Mouse (Mus musculus) layer of hippocampus, adult 18-20 months (tissue): ENCODE data around the gene Cfap100. TPM values are rescaled to one million over a fixed set of nuclear protein-coding genes. Genes with fewer than 3 reads are reported as not detected.

Experiments used
- DNase-seq, 2 experiments: peaks; one replicate each; pipeline ENCODE4 v3.0.0; 2022; ENCODE audit warnings: low spot score in 2 of 2
- long read RNA-seq: library from polyadenylated mRNA; stranded (forward); transcript quantifications from one replicate; pipeline ENCODE4 v2.0.0, GENCODE M21; 2021
- total RNA-seq, 2 experiments: library from RNA; stranded (reverse); gene quantifications; 2 replicates each; pipeline ENCODE4 v1.2.3; 2021

Gene Cfap100
- 10 to 100 TPM; 12.6 to 19.4 TPM for total RNA-seq
- long read RNA-seq, partial matches to known transcripts = 1 of 9 reads
- long read RNA-seq, other reads (novel, unspliced or antisense) = 6 of 9 reads

GRCm38 (mm10) chr6:90428380-90428974, at the start of gene Cfap100:
Cfap100 (minus strand) TSS chr6:90428797.
- DNase-seq = peak; percentile 60 to 83

- peak in 1 of 2 experiments; percentile 38 for DNase-seq
Measured at GRCm38 (mm10) chr6:90476941-90477518, 48.4 kb upstream of the Cfap100 start.

GRCm38 (mm10) chr6:90475854-90476212, 47.2 kb upstream of the Cfap100 start:
- DNase-seq = no peak

DNA sequence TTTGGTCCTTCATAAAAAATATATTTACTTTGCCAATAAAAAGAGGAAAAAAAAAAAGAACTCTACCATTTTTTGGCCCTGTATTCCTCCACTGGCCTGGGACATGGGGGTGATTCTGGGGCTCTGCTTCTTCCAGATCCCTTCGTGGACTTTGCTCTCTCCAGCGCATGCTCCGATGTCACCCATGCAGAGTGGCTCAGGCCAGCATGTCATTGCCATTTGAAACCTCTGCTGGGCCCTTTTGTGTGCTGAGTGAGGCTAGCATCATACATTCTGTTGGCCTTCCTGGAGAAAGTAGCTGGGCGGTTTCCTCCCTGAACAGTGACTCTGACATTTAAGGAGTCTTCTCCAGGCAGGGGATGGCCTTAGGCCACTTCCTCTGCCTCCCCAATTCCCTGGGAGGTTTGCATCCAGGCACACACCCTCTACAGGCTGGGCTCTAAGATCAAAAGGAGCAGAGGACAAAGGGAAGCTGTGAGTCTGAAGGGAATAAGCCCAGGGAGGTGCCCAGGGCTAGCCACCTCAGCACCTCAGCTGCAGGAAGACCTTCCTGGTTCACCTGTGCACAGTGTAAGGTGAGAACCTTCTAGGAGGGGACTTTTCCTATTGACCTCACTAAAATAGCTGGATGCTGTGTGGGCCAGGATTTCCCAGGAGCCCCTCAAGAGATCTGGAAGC, 46.7 kb upstream of the Cfap100 start:
- DNase-seq = no peak

DNA sequence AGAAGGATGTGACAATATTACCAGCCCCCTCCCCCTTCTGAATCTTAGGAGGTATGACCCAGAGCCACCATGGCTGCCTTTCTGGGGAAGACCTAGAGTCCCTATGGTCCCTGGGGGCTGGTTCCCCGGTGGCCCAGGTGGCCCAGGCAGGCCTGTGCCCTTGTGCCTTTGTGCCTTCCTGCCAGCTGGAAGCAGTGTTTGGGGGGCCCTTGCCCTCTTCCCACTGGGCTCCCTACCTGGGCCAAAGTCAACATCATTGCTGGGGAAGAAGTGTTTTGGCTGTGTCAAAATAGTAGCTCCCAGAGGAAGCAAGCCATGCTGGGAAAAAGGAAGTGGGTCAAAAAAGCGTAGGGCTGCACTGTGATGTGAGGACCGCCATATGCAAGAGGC, 45.8 kb upstream of the Cfap100 start:
- no peak for DNase-seq

DNA sequence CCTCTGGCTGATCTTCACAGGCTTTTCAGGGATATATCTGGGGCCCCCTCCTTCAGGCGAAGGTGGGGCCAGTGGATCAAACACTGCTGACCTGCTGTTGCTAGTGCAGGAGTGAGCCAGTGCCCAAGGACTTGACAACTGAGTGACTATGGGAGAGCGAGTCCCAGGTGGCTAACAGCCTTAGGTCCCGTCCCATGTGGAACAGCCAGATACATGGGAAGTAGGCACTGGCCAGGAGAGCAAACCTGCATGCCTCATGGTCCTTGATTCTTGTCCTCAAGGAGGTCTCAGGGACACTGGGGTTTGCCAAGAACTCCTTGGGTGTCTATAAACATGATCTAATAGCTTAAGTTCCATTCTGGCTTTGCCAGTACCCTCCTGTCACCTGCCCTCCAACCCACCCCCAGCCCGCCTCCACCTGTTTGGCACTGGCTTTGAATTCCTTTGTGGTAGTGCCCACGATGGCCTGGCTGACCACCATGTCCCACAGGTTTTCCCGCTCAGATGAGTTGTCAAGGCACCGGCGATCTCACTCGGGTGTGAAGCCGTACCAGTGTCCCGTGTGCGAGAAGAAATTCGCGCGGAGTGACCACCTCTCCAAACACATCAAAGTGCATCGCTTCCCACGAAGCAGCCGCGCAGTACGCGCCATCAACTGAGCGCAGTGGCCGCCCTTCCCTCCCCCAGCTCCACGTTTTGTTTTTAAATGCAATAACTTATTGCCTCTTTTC, 45.2 kb upstream of the Cfap100 start:
- no peak for DNase-seq

GRCm38 (mm10) chr6:90472697-90473096, 44.1 kb upstream of the Cfap100 start:
- DNase-seq = no peak

GRCm38 (mm10) chr6:90472079-90472478, 43.5 kb upstream of the Cfap100 start:
- DNase-seq = no peak

GRCm38 (mm10) chr6:90470947-90471541, 42.4 kb upstream of the Cfap100 start:
- DNase-seq = peak; percentile 48 to 84

- DNase-seq = no peak
Measured at GRCm38 (mm10) chr6:90470255-90470654, 41.7 kb upstream of the Cfap100 start.

GRCm38 (mm10) chr6:90469041-90469440, 40.4 kb upstream of the Cfap100 start:
- DNase-seq = no peak

DNA sequence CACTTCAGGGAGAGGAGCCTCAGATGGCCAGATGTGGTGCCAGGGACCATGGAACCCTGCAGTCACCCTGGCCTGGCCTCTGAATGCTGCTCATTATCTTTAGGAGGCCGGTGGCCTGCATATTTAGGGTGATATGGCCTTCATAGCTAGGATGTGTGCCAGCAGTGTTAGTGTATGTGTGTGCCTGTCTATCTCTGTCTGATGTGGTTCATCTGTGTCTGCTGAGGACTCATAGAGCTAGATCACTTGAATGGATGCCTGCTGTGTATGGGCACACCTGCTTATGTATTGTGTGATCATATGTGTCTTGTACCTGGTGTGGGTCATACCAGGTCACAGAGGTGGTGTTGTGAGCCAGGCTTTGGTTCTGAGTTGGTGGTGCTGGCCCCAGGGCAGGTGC, 39.6 kb upstream of the Cfap100 start:
- DNase-seq = no peak

DNA sequence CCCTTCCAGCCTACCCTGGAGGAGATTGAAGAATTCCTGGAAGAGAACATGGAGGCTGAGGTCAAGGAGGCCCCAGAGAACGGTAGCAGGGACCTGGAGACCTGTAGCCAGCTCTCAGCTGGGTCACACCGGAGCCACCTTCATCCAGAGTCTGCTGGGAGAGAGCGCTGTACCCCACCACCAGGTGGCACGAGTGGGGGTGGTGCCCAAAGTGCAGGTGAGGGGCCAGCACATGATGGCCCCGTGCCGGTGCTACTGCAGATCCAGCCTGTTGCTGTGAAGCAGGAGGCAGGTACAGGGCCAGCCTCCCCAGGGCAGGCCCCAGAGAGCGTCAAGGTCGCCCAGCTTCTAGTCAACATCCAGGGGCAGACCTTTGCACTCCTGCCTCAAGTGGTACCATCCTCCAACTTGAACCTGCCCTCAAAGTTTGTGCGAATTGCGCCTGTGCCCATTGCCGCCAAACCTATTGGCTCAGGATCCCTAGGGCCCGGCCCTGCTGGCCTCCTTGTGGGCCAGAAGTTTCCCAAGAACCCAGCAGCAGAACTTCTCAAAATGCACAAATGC, 38.3 kb upstream of the Cfap100 start:
- DNase-seq = no peak

GRCm38 (mm10) chr6:90466079-90466478, 37.5 kb upstream of the Cfap100 start:
- no peak for DNase-seq

GRCm38 (mm10) chr6:90465028-90465640, 36.5 kb upstream of the Cfap100 start:
- DNase-seq = no peak

GRCm38 (mm10) chr6:90463890-90464421, 35.4 kb upstream of the Cfap100 start:
- peak in 1 of 2 experiments; percentile 47 for DNase-seq

DNA sequence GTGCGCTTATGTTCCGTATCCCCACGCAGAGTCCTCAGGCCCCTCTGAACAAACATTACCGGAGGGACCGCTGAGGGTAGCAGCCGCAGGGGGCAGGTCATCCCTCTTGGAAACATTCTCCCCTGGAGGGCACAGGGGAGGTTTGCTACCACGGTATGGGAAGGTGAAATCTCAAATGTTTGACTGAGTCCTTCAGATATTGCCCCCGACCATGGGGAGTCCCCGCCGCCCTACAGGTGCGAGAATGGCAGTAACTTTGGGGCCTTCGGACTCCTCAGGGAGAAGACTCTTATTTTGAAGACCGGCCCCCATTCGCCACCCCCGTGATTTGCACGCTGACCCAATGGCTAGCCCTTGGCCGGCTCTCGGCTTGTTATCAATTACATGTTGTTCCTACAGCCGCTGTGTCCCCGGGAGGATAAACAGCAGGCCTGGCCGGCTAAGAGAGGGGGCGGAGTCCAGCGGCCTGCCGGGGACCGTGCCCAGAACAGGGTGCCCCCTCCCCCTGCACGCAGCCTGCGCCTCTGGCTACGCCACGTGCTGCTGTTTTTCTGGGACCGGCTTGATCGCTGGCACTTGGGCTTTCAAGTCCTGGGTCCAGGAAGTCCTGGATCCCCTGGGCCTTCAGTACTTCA, 34.7 kb upstream of the Cfap100 start:
- peak; percentile 85 to 93 for DNase-seq

GRCm38 (mm10) chr6:90462841-90463227, 34.2 kb upstream of the Cfap100 start:
- DNase-seq = peak in 1 of 2 experiments; percentile 45

DNA sequence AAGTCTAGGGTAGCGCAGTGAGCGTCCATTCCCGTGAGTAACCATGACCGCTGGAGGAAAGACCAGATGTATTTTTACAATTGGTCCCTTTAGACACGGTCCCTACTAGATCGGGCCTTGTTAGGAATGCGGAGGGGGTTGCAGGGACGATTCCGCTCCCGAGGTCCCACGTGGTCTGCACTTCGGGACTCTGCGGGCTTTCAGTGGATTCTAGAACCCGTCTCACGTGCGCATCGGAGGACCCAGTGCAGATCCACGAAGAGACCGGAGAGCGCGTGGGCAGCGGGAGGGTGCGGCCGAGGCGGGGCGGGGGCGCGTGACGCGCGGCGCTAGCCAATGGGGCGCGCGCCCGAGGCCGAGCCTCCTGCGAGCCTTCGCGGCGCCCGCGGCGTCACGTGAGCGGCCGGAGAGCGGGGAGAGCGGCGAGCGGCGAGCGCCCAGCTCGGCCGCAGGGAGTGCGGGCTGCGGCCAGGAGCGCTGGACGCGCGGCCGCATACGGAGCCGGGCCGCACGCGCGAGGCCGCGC, 33.6 kb upstream of the Cfap100 start, which contains the start of gene Klf15:
Klf15 (plus strand) TSS at position 396 of the 526 bp plus-strand sequence.
- DNase-seq = peak; percentile 84 to 92

GRCm38 (mm10) chr6:90461771-90462170, 33.2 kb upstream of the Cfap100 start:
- no peak for DNase-seq
